Mouse (Mus musculus) myocyte (in vitro differentiated cells): Measurements from ENCODE around the gene Grin2c.

ENCODE experiments used
- MAX ChIP-seq: IDR thresholded peaks from one replicate; pipeline ENCODE4 v1.6.1; 2011; ENCODE audit warnings: low read depth, mild to moderate bottlenecking, control low read depth
- MYOD1 ChIP-seq, 3 experiments: IDR thresholded peaks; one replicate each; pipeline ENCODE4 v1.6.1; 2011; ENCODE audit warnings: control low read depth in 2 of 3, low read depth in 2 of 3, mild to moderate bottlenecking in 2 of 3, moderate library complexity in 1 of 3; ENCODE audit not compliant: insufficient read length in 2 of 3, control insufficient read depth in 1 of 3
- MYOG ChIP-seq, 3 experiments: IDR thresholded peaks; one replicate each; pipeline ENCODE4 v1.6.1; 2011; ENCODE audit warnings: control low read depth in 2 of 3, low read depth in 2 of 3, mild to moderate bottlenecking in 2 of 3; ENCODE audit not compliant: insufficient read length in 2 of 3, control insufficient read depth in 1 of 3, insufficient read depth in 1 of 3
- POLR2A ChIP-seq: IDR thresholded peaks from one replicate; pipeline ENCODE4 v1.6.1; 2011; ENCODE audit warnings: low read depth, mild to moderate bottlenecking, control low read depth, moderate library complexity; ENCODE audit not compliant: insufficient read length
- POLR2AphosphoS2 ChIP-seq: IDR thresholded peaks from one replicate; pipeline ENCODE4 v1.6.1; 2011; ENCODE audit warnings: low read depth, control low read depth; ENCODE audit not compliant: insufficient read length
- TCF12 ChIP-seq: IDR thresholded peaks from one replicate; pipeline ENCODE4 v1.6.1; 2011; ENCODE audit warnings: mild to moderate bottlenecking, control low read depth; ENCODE audit not compliant: poor library complexity, insufficient read depth, severe bottlenecking

DNA sequence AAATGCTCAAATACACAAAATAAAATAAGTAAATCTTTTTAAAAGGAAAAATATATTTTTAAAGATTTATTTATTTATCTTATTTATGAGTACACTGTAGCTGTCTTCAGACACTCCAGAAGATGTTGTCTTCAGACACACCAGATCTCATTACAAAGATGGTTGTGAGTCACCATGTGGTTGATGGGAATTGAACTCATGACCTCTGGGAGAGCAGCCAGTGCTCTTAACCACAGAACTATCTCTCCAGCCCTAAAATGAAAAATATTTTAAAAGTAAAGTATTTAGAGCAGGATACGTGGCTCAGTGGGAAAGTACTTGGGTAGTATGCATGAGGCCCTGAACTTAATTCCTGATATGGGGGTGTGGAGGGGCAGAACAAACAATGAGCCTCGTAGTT is 34.3 kb upstream of the Grin2c start:
- TF ChIP-seq POLR2A, result no peak
- TF ChIP-seq POLR2AphosphoS2, result no peak
- TF ChIP-seq MYOD1 (IDR thresholded peaks at IDR 0.05; ENCODE audit: control insufficient read depth in 1 of 3, insufficient read length in 2 of 3, low read depth in 2 of 3), result no peak
- TF ChIP-seq MYOG (IDR thresholded peaks at IDR 0.05; ENCODE audit: control insufficient read depth in 1 of 3, insufficient read depth in 1 of 3, insufficient read length in 2 of 3, low read depth in 2 of 3), result no peak
- TF ChIP-seq TCF12, result no peak
- no peak for TF ChIP-seq MAX
